Mouse (Mus musculus) erythroblast, embryonic 14.5 days (primary cell): ENCODE results near the gene Chil4.

ENCODE experiments used
- GATA1 ChIP-seq: IDR thresholded peaks from 2 replicates; pipeline ENCODE4 v1.6.1; 2012; ENCODE audit warnings: low read length, inconsistent platforms, mixed read lengths
- TAL1 ChIP-seq: IDR thresholded peaks from 3 replicates; pipeline ENCODE4 v1.6.1; 2012; ENCODE audit warnings: low read length, inconsistent platforms, mixed read lengths

GRCm38 (mm10) chr3:106265854-106266253, 46.5 kb upstream of the Chil4 start:
- TF ChIP-seq TAL1 (no peak), GATA1 (no peak)
